Mouse (Mus musculus) cerebellum, adult 2 months (tissue): Measurements from ENCODE around the gene Prps1.

ENCODE experiments used
- CTCF ChIP-seq: fragments of 200-500 bp; IDR thresholded peaks from 2 replicates; pipeline ENCODE4 v1.5.1; 2011; ENCODE audit warnings: low read depth, mild to moderate bottlenecking, control low read depth, low read length, moderate library complexity, borderline replicate concordance; ENCODE audit not compliant: insufficient read depth
- POLR2A ChIP-seq: fragments of 200-500 bp; IDR thresholded peaks from 2 replicates; pipeline ENCODE4 v1.6.1; 2011; ENCODE audit warnings: low read length, control low read depth, borderline replicate concordance; ENCODE audit not compliant: insufficient read depth

DNA sequence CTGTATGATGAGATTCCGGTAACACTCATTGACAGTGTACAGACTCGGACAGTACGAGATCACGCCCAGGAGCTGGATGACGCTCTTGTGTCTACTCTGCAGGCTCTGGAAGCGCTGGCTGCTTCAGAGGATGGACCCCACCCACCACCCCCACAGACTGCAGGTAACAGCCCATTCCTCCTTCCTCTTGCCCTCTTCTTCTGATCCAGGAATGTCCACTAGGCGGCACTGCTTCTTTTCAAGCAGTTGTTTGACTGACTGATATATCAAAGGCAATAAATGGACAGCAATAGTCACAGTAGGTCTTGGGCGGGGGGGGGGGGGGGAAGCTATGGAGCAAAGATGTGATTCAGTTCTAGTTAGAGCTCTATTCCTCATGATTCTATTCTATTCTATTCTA lies 28.2 kb upstream of the Prps1 start:
- TF ChIP-seq CTCF (no peak), POLR2A (no peak)
